Mouse (Mus musculus) erythroid progenitor cell, adult 5-6 weeks (primary cell): ENCODE results near the gene Gm6460. TPM values are rescaled to one million over a fixed set of nuclear protein-coding genes. Genes with fewer than 3 reads are reported as not detected.
"Not testable (repeated sequence)": the region's sequence is repeated elsewhere in the genome, so short reads cannot be mapped to it uniquely, and the experiment has no call there.

Experiments used
- ATAC-seq: replicated peaks from 2 replicates; pipeline ENCODE4 v1.8.0; 2016; ENCODE audit warnings: moderate number of reproducible peaks, mild to moderate bottlenecking, moderate TSS enrichment, inconsistent platforms; ENCODE audit not compliant: poor library complexity, low FRiP score, severe bottlenecking
- total RNA-seq, 2 experiments: library from RNA; stranded (forward) in 1 of 2; stranded (reverse) in 1 of 2; fragments of 150-400 nt in 1 of 2; fragments of 186-747, 209-891 nt in 1 of 2; gene quantifications; 2 replicates each; pipeline versions ENCODE4 v1.2.3 to v1.2.4; 2015 to 2017; ENCODE audit warnings: low replicate concordance in 2 of 2

Gm6460 gene
- total RNA-seq (2015; ENCODE audit: low replicate concordance) (not detected in 2 replicates), total RNA-seq (2017; ENCODE audit: low replicate concordance) (not detected in 2 replicates)

- ATAC-seq = not testable (repeated sequence)
Measured at GRCm38 (mm10) chr5:11594613-11595012, at the start of gene Gm6460. TSS of gene Gm6460 (plus strand) at chr5:11594913.

Other genes starting within 250 kb of the Gm6460 start
- gene Gm8897, start 178.5 kb upstream of the Gm6460 start, total RNA-seq (2015; ENCODE audit: low replicate concordance) = not detected in 2 replicates
- gene Gm8897, start 178.5 kb upstream of the Gm6460 start, total RNA-seq (2017; ENCODE audit: low replicate concordance) = not detected in 2 replicates
- not detected in 2 replicates for gene Gm8906, start 92.2 kb upstream of the Gm6460 start, total RNA-seq (2015; ENCODE audit: low replicate concordance)
- gene Gm8906, start 92.2 kb upstream of the Gm6460 start, total RNA-seq (2017; ENCODE audit: low replicate concordance) = not detected in 2 replicates
- gene Gm8922, start 87.0 kb downstream of the Gm6460 start, total RNA-seq (2015; ENCODE audit: low replicate concordance) = not detected in 2 replicates
- gene Gm8922, start 87.0 kb downstream of the Gm6460 start, total RNA-seq (2017; ENCODE audit: low replicate concordance) = not detected in 2 replicates
- gene Gm8926, start 175.6 kb downstream of the Gm6460 start, total RNA-seq (2015; ENCODE audit: low replicate concordance) = not detected in 2 replicates
- gene Gm8926, start 175.6 kb downstream of the Gm6460 start, total RNA-seq (2017; ENCODE audit: low replicate concordance) = not detected in 2 replicates